Mouse (Mus musculus) cerebellum, postnatal 10 days (tissue): Measurements from ENCODE around the gene Tmprss9.
A peak's percentile ranks its signal among the peaks of the same experiment; 100 is the strongest.

Experiments
- DNase-seq, 2 experiments: peaks; one replicate each; pipeline ENCODE4 v3.0.0; 2021; ENCODE audit warnings: mixed read lengths in 2 of 2

The Tmprss9 gene

DNA sequence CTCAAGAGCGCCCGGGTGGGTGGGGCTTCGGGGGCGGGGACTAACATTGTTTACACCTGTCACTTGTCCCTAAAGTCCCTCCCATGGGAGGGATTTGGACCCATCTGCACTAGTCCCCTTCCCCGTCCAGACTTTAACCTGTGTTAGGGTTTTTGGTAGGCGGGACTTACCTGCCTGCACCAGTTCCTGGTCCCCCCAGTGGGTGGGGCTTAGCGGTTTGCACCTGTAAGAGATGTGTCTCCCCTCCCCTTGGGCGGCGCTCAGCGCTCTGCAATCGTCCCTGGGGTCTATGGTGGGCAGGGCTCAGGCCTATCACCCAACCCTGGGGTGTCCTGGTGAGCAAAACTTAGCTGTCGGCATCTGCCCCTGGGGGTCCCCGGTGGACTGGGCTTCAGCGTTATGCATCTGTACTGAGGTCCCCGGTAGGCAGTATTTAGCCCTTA is 45.7 kb downstream of the Tmprss9 start:
- DNase-seq, result peak; percentile 58 to 68

DNA sequence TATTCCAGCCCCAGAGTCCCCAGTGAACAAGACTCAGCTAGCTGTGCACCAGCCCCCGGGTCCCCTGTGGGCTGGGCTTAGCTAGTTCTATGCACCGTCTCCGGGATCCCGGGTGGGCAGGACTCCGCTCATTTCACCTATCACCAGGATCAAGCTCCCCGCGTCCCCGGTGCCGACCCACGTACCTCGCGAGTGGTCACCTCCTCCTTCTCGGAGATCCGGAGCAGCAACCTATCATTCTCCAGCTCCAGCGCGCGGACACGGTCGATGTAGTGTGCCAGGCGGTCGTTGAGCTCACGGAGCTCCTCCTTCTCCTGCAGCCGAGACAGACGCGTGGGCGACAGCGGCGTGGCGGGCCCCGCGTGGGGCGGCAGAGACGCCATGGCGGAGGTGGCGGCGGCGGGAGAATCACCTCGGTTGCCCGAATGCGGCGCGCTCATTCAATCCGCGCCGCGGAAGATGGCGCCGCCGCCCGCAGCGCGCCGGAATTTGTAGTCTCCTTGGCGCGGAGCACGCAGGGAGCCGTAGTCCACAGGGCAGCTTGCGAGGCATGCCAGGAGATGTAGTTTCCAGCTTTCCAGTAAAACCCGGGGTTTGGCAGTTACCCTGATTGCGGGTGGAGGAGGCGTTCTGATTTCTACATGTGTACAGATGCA is 46.3 kb downstream of the Tmprss9 start, which contains the start of gene Lmnb2:
TSS of gene Lmnb2 (minus strand) at position 467 of the 656 bp plus-strand sequence.
- DNase-seq, result peak; percentile 93 to 94

GRCm38 (mm10) chr10:80921923-80922322 is 50.3 kb downstream of the Tmprss9 start:
- DNase-seq, result peak in 1 of 2 experiments; percentile 61

- DNase-seq, result no peak
Measured at GRCm38 (mm10) chr10:80925472-80925871, 53.8 kb downstream of the Tmprss9 start.

- DNase-seq, result peak; percentile 96
Measured at GRCm38 (mm10) chr10:80928586-80929298, 57.1 kb downstream of the Tmprss9 start.

DNA sequence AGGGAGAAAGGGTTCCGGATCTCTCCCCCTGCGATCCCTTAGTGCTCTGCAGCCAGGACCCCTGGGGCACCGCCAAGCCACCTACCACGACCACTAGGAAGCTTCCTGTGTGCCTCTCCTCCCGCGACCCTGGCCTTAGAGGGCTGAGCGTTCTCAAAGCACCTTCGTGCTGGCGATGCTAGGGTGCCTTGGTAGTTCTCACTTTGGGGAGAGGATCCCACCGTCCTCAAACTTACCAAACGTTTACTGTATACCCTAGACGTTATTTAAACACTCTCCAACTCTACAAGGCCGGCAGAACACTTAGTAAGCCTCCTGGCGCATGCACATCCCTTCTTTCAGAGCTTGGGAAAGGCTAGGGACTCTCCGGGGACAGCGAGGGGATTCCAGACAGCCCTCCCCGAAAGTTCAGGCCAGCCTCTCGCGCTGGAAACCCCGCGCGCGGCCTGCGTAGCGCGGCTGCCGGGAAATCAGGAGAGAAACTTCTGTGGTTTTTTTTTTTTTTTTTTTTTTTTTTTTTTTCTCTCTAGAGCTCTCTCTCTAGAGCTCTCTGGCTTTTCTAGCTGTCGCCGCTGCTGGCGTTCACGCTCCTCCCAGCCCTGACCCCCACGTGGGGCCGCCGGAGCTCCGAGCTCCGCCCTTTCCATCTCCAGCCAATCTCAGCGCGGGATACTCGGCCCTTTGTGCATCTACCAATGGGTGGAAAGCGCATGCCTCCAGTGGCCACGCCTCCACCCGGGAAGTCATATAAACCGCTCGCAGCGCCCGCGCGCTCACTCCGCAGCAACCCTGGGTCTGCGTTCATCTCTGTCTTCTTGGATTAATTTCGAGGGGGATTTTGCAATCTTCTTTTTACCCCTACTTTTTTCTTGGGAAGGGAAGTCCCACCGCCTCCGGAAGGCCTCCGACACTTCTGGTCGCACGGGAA is 57.9 kb downstream of the Tmprss9 start, which contains the start of gene Gadd45b:
TSS of gene Gadd45b (plus strand) at position 775 of the 928 bp plus-strand sequence.
- peak; percentile 100 for DNase-seq

- DNase-seq, result peak; percentile 78 to 79
Measured at GRCm38 (mm10) chr10:80930361-80931152, 58.9 kb downstream of the Tmprss9 start.

- DNase-seq, result peak; percentile 54 to 59
Measured at GRCm38 (mm10) chr10:80931153-80931671, 59.6 kb downstream of the Tmprss9 start.

GRCm38 (mm10) chr10:80931695-80932094 is 60.0 kb downstream of the Tmprss9 start:
- DNase-seq, result peak; percentile 60 to 62

- peak; percentile 60 to 66 for DNase-seq
Measured at GRCm38 (mm10) chr10:80932206-80932605, 60.6 kb downstream of the Tmprss9 start.

- DNase-seq, result peak in 1 of 2 experiments; percentile 39
Measured at GRCm38 (mm10) chr10:80932700-80933420, 61.2 kb downstream of the Tmprss9 start.

DNA sequence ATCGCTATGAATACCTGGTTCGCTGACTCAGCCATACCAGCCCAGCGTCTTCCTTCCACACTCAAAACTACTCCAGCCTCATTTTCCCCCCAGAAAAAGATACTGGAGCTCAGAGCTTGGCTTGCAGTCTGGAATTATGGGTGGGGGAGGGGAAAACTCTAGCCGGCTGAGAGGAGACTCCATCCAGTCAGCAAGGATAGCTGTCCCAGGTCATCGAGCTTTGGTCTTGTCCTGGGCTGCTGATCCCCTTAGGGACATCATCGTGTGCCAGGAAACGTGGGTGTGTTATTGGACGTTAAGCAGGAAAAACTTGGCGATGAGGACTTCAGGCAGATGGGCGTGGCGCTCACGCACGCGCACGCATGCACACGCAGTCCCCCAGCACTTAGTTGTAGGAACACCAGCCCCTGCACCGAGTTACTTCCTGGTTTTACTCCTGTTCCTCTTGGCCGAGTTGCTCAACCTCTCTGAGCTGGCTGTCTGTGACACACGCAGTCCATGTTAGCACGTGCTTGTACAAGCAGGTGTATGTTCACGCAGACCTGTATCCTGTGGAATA is 61.9 kb downstream of the Tmprss9 start:
- peak in 1 of 2 experiments; percentile 43 for DNase-seq

DNA sequence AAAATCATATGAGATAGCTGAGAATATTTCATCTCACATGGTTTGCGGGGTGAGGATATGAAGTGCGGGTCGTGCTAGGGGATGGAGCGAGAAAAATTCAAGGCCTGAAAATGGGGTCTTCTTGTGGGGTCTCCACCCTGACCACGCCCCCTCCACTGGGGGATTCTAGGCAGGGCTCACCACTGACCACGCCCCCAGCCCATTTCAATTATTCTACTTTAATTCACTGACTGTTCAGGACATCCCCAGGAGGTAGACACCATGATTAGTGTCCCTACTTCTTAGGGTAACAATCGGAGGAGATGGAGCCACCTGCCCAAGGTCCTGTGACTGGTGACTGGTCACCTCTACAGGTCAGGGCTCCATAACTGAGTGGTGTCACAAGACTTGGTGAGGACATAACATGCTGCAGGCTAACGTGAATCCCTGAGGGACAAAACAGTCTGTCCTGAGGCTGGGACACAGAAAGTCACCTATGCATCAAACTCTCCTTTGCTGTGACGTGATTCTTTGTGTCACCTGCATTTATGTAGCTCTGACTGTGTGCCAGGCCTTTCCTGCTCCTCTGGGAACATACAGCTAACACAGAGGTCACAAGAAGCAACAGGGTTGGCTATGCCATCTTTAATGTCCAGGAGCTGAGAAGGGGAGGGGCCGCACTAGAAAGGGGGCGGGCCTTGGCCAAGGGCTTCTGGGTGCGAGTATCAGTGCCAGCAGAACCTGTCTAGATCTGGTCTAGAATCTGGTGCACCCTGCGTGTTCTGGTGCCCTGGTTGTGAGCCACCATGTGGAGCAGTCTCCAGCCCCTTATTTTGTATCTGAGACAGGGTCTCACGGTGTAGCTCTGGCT is 62.7 kb downstream of the Tmprss9 start:
- no peak for DNase-seq

- DNase-seq, result no peak
Measured at GRCm38 (mm10) chr10:80935241-80935640, 63.6 kb downstream of the Tmprss9 start.

GRCm38 (mm10) chr10:80935698-80936097 is 64.0 kb downstream of the Tmprss9 start:
- DNase-seq, result peak in 1 of 2 experiments; percentile 42

DNA sequence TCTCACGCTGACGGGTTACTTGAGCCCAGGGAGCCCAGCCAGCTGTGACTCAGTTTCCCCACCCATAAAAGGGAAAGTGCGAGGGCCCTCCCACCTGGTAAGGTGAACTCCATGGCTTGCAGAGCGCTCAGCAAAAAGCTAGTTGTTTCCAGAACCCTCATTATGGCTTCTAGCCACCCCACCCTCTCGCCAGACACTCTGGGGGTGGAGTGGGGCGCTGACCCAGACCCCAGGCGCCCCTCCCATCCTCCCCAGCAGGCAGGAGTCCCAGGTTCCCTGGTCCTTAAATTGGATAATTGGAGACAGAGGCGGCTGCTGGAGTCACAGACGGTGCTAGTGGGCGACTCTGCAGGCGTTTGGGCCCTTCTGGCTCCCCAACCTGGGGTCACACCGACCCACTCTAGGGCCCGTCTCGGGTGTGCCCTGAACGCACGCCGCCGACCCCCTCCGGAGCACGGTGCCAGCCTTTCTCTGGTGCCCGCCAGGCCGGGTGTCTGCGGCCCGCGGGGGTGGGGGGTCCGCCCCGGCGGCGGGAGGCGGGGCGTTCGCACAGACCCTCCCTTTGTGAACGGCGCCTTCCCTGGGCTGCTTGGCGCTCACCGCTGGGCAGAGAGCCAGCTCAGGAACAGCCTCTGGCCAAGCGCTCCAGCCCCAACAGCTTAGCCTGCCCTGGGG is 64.6 kb downstream of the Tmprss9 start:
- DNase-seq, result peak; percentile 85 to 90

DNA sequence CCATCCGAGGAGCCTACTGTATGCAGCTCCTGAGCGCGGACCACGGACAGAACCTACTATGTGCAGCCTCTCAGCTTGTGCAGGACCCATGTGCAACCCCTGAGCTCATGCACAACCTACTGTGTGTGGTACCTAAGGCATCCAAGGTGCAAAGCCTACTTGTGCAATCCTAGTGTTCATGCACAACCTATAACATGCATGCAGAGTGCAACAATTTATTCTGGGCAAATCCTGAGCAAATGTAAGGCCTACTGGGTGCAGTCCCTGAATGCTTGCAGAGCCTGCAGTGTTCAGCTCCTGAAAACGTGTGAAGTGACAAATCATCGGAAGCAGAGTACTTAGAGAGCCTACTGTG is 65.1 kb downstream of the Tmprss9 start:
- no peak for DNase-seq

DNA sequence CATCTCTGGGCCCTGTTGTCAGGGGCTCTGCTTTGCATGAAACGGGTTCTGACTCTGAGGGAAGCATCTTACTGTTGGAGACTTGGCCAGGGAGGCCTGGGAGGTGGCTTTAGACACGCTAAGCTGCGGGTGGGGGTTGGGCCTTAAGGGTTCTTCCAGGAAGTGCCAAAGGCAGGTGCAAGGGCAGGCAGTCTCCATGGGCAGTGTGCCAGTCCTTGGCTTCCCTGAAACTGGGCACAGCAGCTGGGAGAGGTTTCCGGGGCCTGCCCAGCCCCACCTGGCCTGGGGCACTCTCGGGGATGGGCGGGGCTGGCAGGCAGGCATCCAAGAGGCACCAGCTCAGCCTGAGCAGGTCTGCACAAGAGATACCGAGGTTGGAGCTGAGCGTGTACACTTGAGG is 66.0 kb downstream of the Tmprss9 start:
- DNase-seq, result peak; percentile 82 to 84
